In the genomic region with DNA sequence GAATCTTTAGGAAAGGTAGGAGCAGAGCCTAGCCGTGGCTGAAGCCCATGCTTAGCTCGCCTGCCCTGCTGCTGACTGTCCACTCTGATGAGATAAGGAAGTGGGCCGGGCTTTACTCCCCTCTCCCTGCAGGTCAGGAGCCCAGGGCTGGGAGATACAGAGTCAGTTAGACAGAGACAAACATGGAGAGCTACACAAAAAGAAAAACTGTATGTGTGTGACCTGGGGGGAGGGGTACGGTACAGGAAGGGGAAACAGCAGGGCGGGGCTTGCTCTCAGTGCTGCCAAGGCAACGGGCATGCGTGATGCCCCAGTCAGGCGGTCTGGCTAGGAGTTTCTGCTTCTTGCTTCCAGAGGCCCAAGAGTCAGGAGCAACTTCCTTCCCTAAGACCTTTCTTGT, we compare ENCODE assay signal across 8 mouse cellular contexts. TPM values are rescaled to one million over a fixed set of nuclear protein-coding genes. Genes with fewer than 3 reads are reported as not detected.
DNase-seq lines count a peak whose midpoint lies in the region; ATAC-seq and TF ChIP-seq lines count a peak whose summit lies in the region.

No protein-coding gene starts in this region.

- no peaks in the 10 kb centered on the region for H3K9me3 ChIP-seq in heart, embryonic 11.5 days (replicated peaks; ENCODE audit: control insufficient read depth, low read length)

- no peak for TF ChIP-seq CTCF in spleen, adult 2 months (IDR thresholded peaks at IDR 0.05; ENCODE audit: extremely low read depth, insufficient read depth, insufficient read length, insufficient replicate concordance)

- peak in 1 of 2 experiments; percentile 30 for DNase-seq in spleen, adult 2 months (ENCODE audit: low read depth in 1 of 2, low spot score in 2 of 2)
- DNase-seq in spleen, postnatal 14 days (ENCODE audit: low spot score in 2 of 2): no peak
- peak; percentile 77 for DNase-seq in kidney, postnatal 36 days
- no peak for DNase-seq in cerebellum, postnatal 10 days
- DNase-seq in natural killer cell, adult 2 months (ENCODE audit: low spot score in 2 of 2): no peak
- no peak for DNase-seq in left cerebral cortex, adult 8-10 months (ENCODE audit: low spot score in 2 of 2)

- no peaks in the 10 kb centered on the region for H3K27me3 ChIP-seq in spleen, adult 2 months (ENCODE audit: control insufficient read depth, insufficient read depth, low read length)
- no peaks in the 10 kb centered on the region for H3K27me3 ChIP-seq in heart, embryonic 11.5 days (ENCODE audit: control insufficient read depth, insufficient read depth, low read length)

- peak overlapping the region; percentile 56 for H3K9ac ChIP-seq in heart, embryonic 11.5 days (ENCODE audit: low read depth, low read length)

- H3K27ac ChIP-seq in spleen, adult 2 months (ENCODE audit: insufficient read depth, low read length): peak overlapping the region; percentile 69
- H3K27ac ChIP-seq in heart, embryonic 11.5 days (ENCODE audit: low read depth, low read length): peak overlapping the region; percentile 70

- 46% methylated on average over 8 of the region's 8 CpGs for WGBS in spleen, adult 2 months
- WGBS in heart, embryonic 11.5 days (ENCODE audit: insufficient replicate concordance): 22% methylated on average over 8 of the region's 8 CpGs

- peaks cover 7% of the 10 kb centered on the region; the same call in 1 of the 2 replicates for H3K4me1 ChIP-seq in spleen, adult 2 months (ENCODE audit: control insufficient read depth, insufficient read depth, insufficient read length)
- H3K4me1 ChIP-seq in heart, embryonic 11.5 days (ENCODE audit: control insufficient read depth, insufficient read depth, low read length): peaks cover 48% of the 10 kb centered on the region

- H3K4me2 ChIP-seq in heart, embryonic 11.5 days: peak overlapping the region; percentile 50

- peak; percentile 57 for ATAC-seq in heart, embryonic 11.5 days (replicated peaks; ENCODE audit: insufficient number of reproducible peaks, low FRiP score, low TSS enrichment)
- 0 out of 2 replicates have a peak, but pooled peaks have one; percentile 59 for ATAC-seq in monocyte, adult 5-6 weeks (replicated peaks; ENCODE audit: insufficient number of reproducible peaks, low FRiP score, low TSS enrichment, poor library complexity, severe bottlenecking)

- no peak overlapping the region for H3K4me3 ChIP-seq in spleen, adult 2 months (ENCODE audit: extremely low read depth, insufficient read depth, insufficient read length)
- no peak overlapping the region for H3K4me3 ChIP-seq in heart, embryonic 11.5 days (ENCODE audit: low read depth, low read length)

- peaks cover 33% of the 10 kb centered on the region for H3K36me3 ChIP-seq in spleen, adult 2 months (ENCODE audit: control insufficient read depth, insufficient read depth, low read length)
- H3K36me3 ChIP-seq in heart, embryonic 11.5 days (ENCODE audit: control insufficient read depth, insufficient read depth, low read length): peaks cover 21% of the 10 kb centered on the region

- TF ChIP-seq POLR2A in spleen, adult 2 months (IDR thresholded peaks at IDR 0.05; ENCODE audit: low read depth, low read length): no peak

RNA-seq across cellular contexts. Expression of a gene that starts 1.0 kb away (rescaled TPM):
- polyA plus RNA-seq in spleen, adult 2 months (2012; rRNA removed): 62.3 and 104 TPM in 2 replicates
- polyA plus RNA-seq in heart, embryonic 11.5 days (2014; fragmentation: Nextera tagmentation; extraction: Ambion mirVana): 85.0 and 86.7 TPM in 2 replicates
- 1.6 to 7.1 TPM in 2 of 3 replicates, not detected in the other for total RNA-seq in monocyte, adult 5-6 weeks (2017)
- 10 to 100 TPM; 10.2 to 13.3 (median 11.7) TPM for total RNA-seq in left cerebral cortex, adult 8-10 months (2022)

RNA-seq across cellular contexts. Expression of a gene that starts 19.6 kb away (rescaled TPM):
- 29.5 and 29.7 TPM in 2 replicates for polyA plus RNA-seq in spleen, adult 2 months (2012; rRNA removed)
- polyA plus RNA-seq in heart, embryonic 11.5 days (2014; fragmentation: Nextera tagmentation; extraction: Ambion mirVana): 42.2 and 46.1 TPM in 2 replicates
- total RNA-seq in monocyte, adult 5-6 weeks (2017): 15.4 to 29.0 TPM (median 21.4 TPM) in 3 replicates
- total RNA-seq in left cerebral cortex, adult 8-10 months (2022): 10 to 100 TPM; 36.2 to 40.6 (median 37.4) TPM

RNA-seq across cellular contexts. Expression of a gene that starts 52.7 kb away (rescaled TPM):
- 7.9 and 8.1 TPM in 2 replicates for polyA plus RNA-seq in spleen, adult 2 months (2012; rRNA removed)
- polyA plus RNA-seq in heart, embryonic 11.5 days (2014; fragmentation: Nextera tagmentation; extraction: Ambion mirVana): 3.5 and 5.1 TPM in 2 replicates
- total RNA-seq in monocyte, adult 5-6 weeks (2017): 0.38 to 7.2 TPM (median 0.53 TPM) in 3 replicates
- 10 to 100 TPM in 3 of 4 experiments, 1 to 10 TPM in 1; 9.4 to 12.9 (median 11.4) TPM for total RNA-seq in left cerebral cortex, adult 8-10 months (2022)

Comparison
In these comparisons a context has a peak if more than half of its experiments do, and no peak if none do; other contexts are left out.
1. DNase-seq: peak in kidney, postnatal 36 days (2 of 2); none in spleen, postnatal 14 days (0 of 2), cerebellum, postnatal 10 days (0 of 2), natural killer cell, adult 2 months (0 of 2) and left cerebral cortex, adult 8-10 months (0 of 2).